Comparison of ENCODE assay signal across 32 mouse cellular contexts in genomic region chr11:46294390-46294789, GRCm38 (mm10). TPM values are rescaled to one million over a fixed set of nuclear protein-coding genes. Genes with fewer than 3 reads are reported as not detected.
DNase-seq lines count a peak whose midpoint lies in the region; ATAC-seq and TF ChIP-seq lines count a peak whose summit lies in the region.
"Had no signal": no experiment of that assay in that cellular context is flagged by ENCODE, and none has a peak within 500 bp of the region (broad histone marks: within the 10 kb centered on the region; RNA-seq: fewer than 3 reads in every experiment).

No protein-coding gene starts in this region.

- ATAC-seq in midbrain, embryonic 16.5 days: peak; percentile 53; the same call in 1 of the 2 replicates
- peak; percentile 74 for ATAC-seq in hindbrain, embryonic 16.5 days
- no peak for ATAC-seq in heart, embryonic 11.5 days (replicated peaks; ENCODE audit: insufficient number of reproducible peaks, low FRiP score, low TSS enrichment)
- no peak for ATAC-seq in intestine, postnatal 0 days
- ATAC-seq: forebrain, embryonic 15.5 days; liver, embryonic 12.5 days; liver, postnatal 0 days; lung, postnatal 0 days had no signal

- no peaks in the 10 kb centered on the region for H3K36me3 ChIP-seq in kidney, adult 2 months (ENCODE audit: control insufficient read depth, insufficient read depth, low read length)
- peaks cover 3% of the 10 kb centered on the region; the same call in 1 of the 2 replicates for H3K36me3 ChIP-seq in midbrain, embryonic 16.5 days (ENCODE audit: control insufficient read depth, insufficient read depth, low read length)
- peaks cover 1% of the 10 kb centered on the region; the same call in 1 of the 2 replicates for H3K36me3 ChIP-seq in midbrain, embryonic 10.5 days
- H3K36me3 ChIP-seq in hindbrain, embryonic 16.5 days (ENCODE audit: control insufficient read depth, insufficient read depth, low read length): peaks cover 4% of the 10 kb centered on the region; the same call in 1 of the 2 replicates
- no peaks in the 10 kb centered on the region for H3K36me3 ChIP-seq in heart, embryonic 11.5 days (ENCODE audit: control insufficient read depth, insufficient read depth, low read length)
- H3K36me3 ChIP-seq in intestine, postnatal 0 days (ENCODE audit: control insufficient read depth, insufficient read depth): no peaks in the 10 kb centered on the region
- H3K36me3 ChIP-seq: embryonic facial prominence, embryonic 13.5 days; liver, embryonic 12.5 days had no signal

- no peak for TF ChIP-seq CTCF in kidney, adult 2 months (conservative IDR thresholded peaks at IDR 0.05; ENCODE audit: insufficient read depth, insufficient read length, low read depth, low read length)
- no peak for TF ChIP-seq CTCF in intestine, postnatal 0 days (IDR thresholded peaks at IDR 0.05; ENCODE audit: low read depth)

- no peaks in the 10 kb centered on the region for H3K27me3 ChIP-seq in kidney, adult 2 months (replicated peaks; ENCODE audit: control insufficient read depth, insufficient read depth, low read length)
- no peaks in the 10 kb centered on the region for H3K27me3 ChIP-seq in midbrain, embryonic 16.5 days (ENCODE audit: control insufficient read depth, insufficient read depth, low read depth, low read length)
- peaks cover 8% of the 10 kb centered on the region; the same call in 1 of the 2 replicates for H3K27me3 ChIP-seq in midbrain, embryonic 10.5 days (ENCODE audit: low read depth, poor library complexity, severe bottlenecking)
- no peaks in the 10 kb centered on the region for H3K27me3 ChIP-seq in hindbrain, embryonic 16.5 days (replicated peaks; ENCODE audit: control insufficient read depth, insufficient read depth, low read length)
- no peaks in the 10 kb centered on the region for H3K27me3 ChIP-seq in heart, embryonic 11.5 days (ENCODE audit: control insufficient read depth, insufficient read depth, low read length)
- H3K27me3 ChIP-seq in intestine, postnatal 0 days (replicated peaks; ENCODE audit: control insufficient read depth, insufficient read depth, low read length): no peaks in the 10 kb centered on the region
- H3K27me3 ChIP-seq: embryonic facial prominence, embryonic 13.5 days; forebrain, embryonic 15.5 days; heart, embryonic 12.5 days; liver, embryonic 12.5 days; megakaryocyte, embryonic 14.5 days had no signal

- peak overlapping the region; percentile 74 for H3K27ac ChIP-seq in kidney, adult 2 months (ENCODE audit: insufficient read depth, low read depth, low read length)
- H3K27ac ChIP-seq in midbrain, embryonic 16.5 days (ENCODE audit: low read length): no peak overlapping the region
- no peak overlapping the region for H3K27ac ChIP-seq in midbrain, embryonic 10.5 days (replicated peaks)
- H3K27ac ChIP-seq in hindbrain, embryonic 16.5 days (ENCODE audit: low read depth, low read length): no peak overlapping the region
- no peak overlapping the region for H3K27ac ChIP-seq in heart, embryonic 11.5 days (ENCODE audit: low read depth, low read length)
- H3K27ac ChIP-seq in intestine, postnatal 0 days (ENCODE audit: low read depth, low read length): no peak overlapping the region
- H3K27ac ChIP-seq: embryonic facial prominence, embryonic 13.5 days; forebrain, embryonic 10.5 days; forebrain, embryonic 15.5 days; layer of hippocampus, adult 2 months; left cerebral cortex, adult 2 months; liver, embryonic 12.5 days; stomach, postnatal 0 days had no signal

- H3K9me3 ChIP-seq in midbrain, embryonic 16.5 days (replicated peaks; ENCODE audit: control insufficient read depth, low read length, poor library complexity, severe bottlenecking): no peaks in the 10 kb centered on the region
- H3K9me3 ChIP-seq in midbrain, embryonic 10.5 days (replicated peaks): no peaks in the 10 kb centered on the region
- no peaks in the 10 kb centered on the region for H3K9me3 ChIP-seq in hindbrain, embryonic 16.5 days (ENCODE audit: control insufficient read depth, low read length)
- no peaks in the 10 kb centered on the region for H3K9me3 ChIP-seq in heart, embryonic 11.5 days (replicated peaks; ENCODE audit: control insufficient read depth, low read length)
- no peaks in the 10 kb centered on the region for H3K9me3 ChIP-seq in intestine, postnatal 0 days (ENCODE audit: control insufficient read depth)
- H3K9me3 ChIP-seq: embryonic facial prominence, embryonic 13.5 days; forebrain, embryonic 10.5 days; forebrain, embryonic 15.5 days; heart, embryonic 12.5 days; liver, embryonic 12.5 days; megakaryocyte, embryonic 14.5 days had no signal

- H3K4me3 ChIP-seq in kidney, adult 2 months (ENCODE audit: insufficient read depth, low read depth, low read length): no peak overlapping the region
- H3K4me3 ChIP-seq in midbrain, embryonic 16.5 days (ENCODE audit: low read depth, low read length): no peak overlapping the region
- no peak overlapping the region for H3K4me3 ChIP-seq in midbrain, embryonic 10.5 days
- H3K4me3 ChIP-seq in hindbrain, embryonic 16.5 days (ENCODE audit: low read length): no peak overlapping the region
- H3K4me3 ChIP-seq in heart, embryonic 11.5 days (ENCODE audit: low read depth, low read length): no peak overlapping the region
- no peak overlapping the region for H3K4me3 ChIP-seq in intestine, postnatal 0 days (ENCODE audit: low read depth, low read length)
- H3K4me3 ChIP-seq: embryonic facial prominence, embryonic 13.5 days; forebrain, embryonic 10.5 days; forebrain, embryonic 15.5 days; heart, embryonic 12.5 days; layer of hippocampus, adult 2 months; left cerebral cortex, adult 2 months; liver, embryonic 12.5 days; megakaryocyte, embryonic 14.5 days had no signal

- WGBS in kidney, adult 2 months: 64% methylated on average over 11 of the region's 11 CpGs
- 72% methylated on average over 11 of the region's 11 CpGs for WGBS in midbrain, embryonic 16.5 days
- WGBS in midbrain, embryonic 10.5 days: 80% methylated on average over 11 of the region's 11 CpGs
- WGBS in hindbrain, embryonic 16.5 days: 70% methylated on average over 11 of the region's 11 CpGs
- WGBS in heart, embryonic 11.5 days (ENCODE audit: insufficient replicate concordance): 84% methylated on average over 11 of the region's 11 CpGs
- 85% methylated on average over 11 of the region's 11 CpGs for WGBS in intestine, postnatal 0 days

- no peak for TF ChIP-seq POLR2A in kidney, adult 2 months (IDR thresholded peaks at IDR 0.05; ENCODE audit: low read depth, low read length)

- H3K4me2 ChIP-seq in midbrain, embryonic 16.5 days (ENCODE audit: low read length): no peak overlapping the region
- no peak overlapping the region for H3K4me2 ChIP-seq in hindbrain, embryonic 16.5 days (ENCODE audit: low read length)
- H3K4me2 ChIP-seq in heart, embryonic 11.5 days: no peak overlapping the region
- H3K4me2 ChIP-seq in intestine, postnatal 0 days (replicated peaks; ENCODE audit: low read depth): no peak overlapping the region
- H3K4me2 ChIP-seq: embryonic facial prominence, embryonic 13.5 days; forebrain, embryonic 15.5 days; heart, embryonic 12.5 days; liver, embryonic 12.5 days had no signal

- H3K9ac ChIP-seq in midbrain, embryonic 16.5 days (ENCODE audit: low read depth, low read length): no peak overlapping the region
- H3K9ac ChIP-seq in hindbrain, embryonic 16.5 days (ENCODE audit: low read depth, low read length): no peak overlapping the region
- H3K9ac ChIP-seq in heart, embryonic 11.5 days (ENCODE audit: low read depth, low read length): no peak overlapping the region
- no peak overlapping the region for H3K9ac ChIP-seq in intestine, postnatal 0 days (ENCODE audit: low read depth, low read length)
- H3K9ac ChIP-seq: embryonic facial prominence, embryonic 13.5 days; forebrain, embryonic 15.5 days; heart, embryonic 12.5 days; liver, embryonic 12.5 days; liver, postnatal 0 days had no signal

- DNase-seq in kidney, adult 2 months: peak; percentile 27
- no peak for DNase-seq in kidney, adult 18-20 months
- DNase-seq in midbrain, embryonic 10.5 days (ENCODE audit: low spot score): no peak
- DNase-seq: adrenal gland, postnatal 36 days; B cell, adult 2 months; cerebellum, adult 8-10 months; gastrocnemius, postnatal 25 days; heart, adult 11 months; heart, postnatal 4 days; kidney, adult 9 months; kidney, postnatal 14 days; liver, postnatal 0 days; lung, postnatal 4 days; right cerebral cortex, postnatal 4 days; thymus, adult 18-20 months; thymus, postnatal 25 days had no signal

- H3K4me1 ChIP-seq in kidney, adult 2 months (ENCODE audit: control insufficient read depth, insufficient read depth, low read length): peaks cover 28% of the 10 kb centered on the region
- peaks cover 14% of the 10 kb centered on the region for H3K4me1 ChIP-seq in midbrain, embryonic 16.5 days (ENCODE audit: control insufficient read depth, insufficient read depth, low read length)
- peaks cover 29% of the 10 kb centered on the region for H3K4me1 ChIP-seq in midbrain, embryonic 10.5 days
- peaks cover 5% of the 10 kb centered on the region; the same call in 1 of the 2 replicates for H3K4me1 ChIP-seq in hindbrain, embryonic 16.5 days (ENCODE audit: control insufficient read depth, insufficient read depth, low read depth, low read length)
- H3K4me1 ChIP-seq in heart, embryonic 11.5 days (ENCODE audit: control insufficient read depth, insufficient read depth, low read length): no peaks in the 10 kb centered on the region
- H3K4me1 ChIP-seq in intestine, postnatal 0 days (replicated peaks; ENCODE audit: control insufficient read depth, insufficient read depth, low read length): no peaks in the 10 kb centered on the region

RNA-seq across cellular contexts. Expression of gene Cyfip2, which starts 18.3 kb away (rescaled TPM):
- polyA plus RNA-seq in kidney, adult 2 months (2012; rRNA removed): 68.4 and 71.1 TPM in 2 replicates
- 98.9 and 103 TPM in 2 replicates for polyA plus RNA-seq in midbrain, embryonic 16.5 days (2015; fragmentation: Nextera tagmentation; extraction: Ambion mirVana)
- polyA plus RNA-seq in midbrain, embryonic 10.5 days (2016; fragmentation: Nextera tagmentation; extraction: Ambion mirVana): 20.4 and 27.9 TPM in 2 replicates
- polyA plus RNA-seq in hindbrain, embryonic 16.5 days (2015; fragmentation: Nextera tagmentation; extraction: Ambion mirVana): 92.0 and 103 TPM in 2 replicates
- polyA plus RNA-seq in heart, embryonic 11.5 days (2014; fragmentation: Nextera tagmentation; extraction: Ambion mirVana): 5.6 and 5.7 TPM in 2 replicates
- polyA plus RNA-seq in intestine, postnatal 0 days (2015; fragmentation: Nextera tagmentation; extraction: Ambion mirVana): 1.9 and 2.0 TPM in 2 replicates

RNA-seq across cellular contexts. Expression of gene Fndc9, which starts 59.1 kb away (rescaled TPM):
- not detected in 2 replicates for polyA plus RNA-seq in kidney, adult 2 months (2012; rRNA removed)
- polyA plus RNA-seq in midbrain, embryonic 16.5 days (2015; fragmentation: Nextera tagmentation; extraction: Ambion mirVana): 9.9 and 12.5 TPM in 2 replicates
- polyA plus RNA-seq in midbrain, embryonic 10.5 days (2016; fragmentation: Nextera tagmentation; extraction: Ambion mirVana): 0.51 and 0.75 TPM in 2 replicates
- 2.7 and 3.8 TPM in 2 replicates for polyA plus RNA-seq in hindbrain, embryonic 16.5 days (2015; fragmentation: Nextera tagmentation; extraction: Ambion mirVana)
- not detected in 2 replicates for polyA plus RNA-seq in heart, embryonic 11.5 days (2014; fragmentation: Nextera tagmentation; extraction: Ambion mirVana)
- polyA plus RNA-seq in intestine, postnatal 0 days (2015; fragmentation: Nextera tagmentation; extraction: Ambion mirVana): 0.10 and 0.17 TPM in 2 replicates
- polyA plus RNA-seq: heart, postnatal 0 days; liver, embryonic 12.5 days; lung, postnatal 0 days; spleen, adult 2 months had no signal

Comparison
In these comparisons a context has a peak if more than half of its experiments do, and no peak if none do; other contexts are left out.
1. ATAC-seq: peak in midbrain, embryonic 16.5 days (single experiment) and hindbrain, embryonic 16.5 days (single experiment); none in heart, embryonic 11.5 days (single experiment) and intestine, postnatal 0 days (single experiment).